Mouse (Mus musculus) naive thymus-derived CD4-positive, alpha-beta T cell, adult 5 months (primary cell): Measurements from ENCODE around the gene B230217C12Rik. TPM values are rescaled to one million over a fixed set of nuclear protein-coding genes. Genes with fewer than 3 reads are reported as not detected.

ENCODE experiments used
- polyA plus RNA-seq: library from polyadenylated mRNA; unstranded; fragments of 100-300 nt; shearing (Covaris generic); gene quantifications from one replicate; pipeline ENCODE4 v1.2.1, GENCODE M21; 2017

The B230217C12Rik gene
- polyA plus RNA-seq, result not detected

DNA sequence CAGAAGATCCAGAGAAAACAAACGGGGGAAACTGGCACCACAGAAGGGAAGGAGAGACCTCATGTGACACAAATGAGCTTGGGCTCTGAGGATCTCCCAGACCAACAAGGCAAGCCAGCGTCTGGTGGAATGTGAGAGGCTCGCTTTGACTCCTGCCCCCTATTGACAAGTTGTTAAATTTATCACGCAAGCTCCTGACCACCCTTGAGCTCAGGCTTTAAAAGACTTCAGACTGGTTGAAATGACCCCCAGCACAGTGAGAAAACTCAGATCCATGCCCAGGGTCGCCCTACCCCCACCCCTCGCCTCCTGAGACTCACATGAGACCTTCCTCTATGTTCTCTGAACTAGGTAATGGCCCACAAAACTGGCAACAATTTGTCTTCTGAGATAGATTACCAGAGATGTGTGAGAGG lies at the start of gene B230217C12Rik:
TSS of gene B230217C12Rik (plus strand) at position 242 of the 416 bp plus-strand sequence.

DNA sequence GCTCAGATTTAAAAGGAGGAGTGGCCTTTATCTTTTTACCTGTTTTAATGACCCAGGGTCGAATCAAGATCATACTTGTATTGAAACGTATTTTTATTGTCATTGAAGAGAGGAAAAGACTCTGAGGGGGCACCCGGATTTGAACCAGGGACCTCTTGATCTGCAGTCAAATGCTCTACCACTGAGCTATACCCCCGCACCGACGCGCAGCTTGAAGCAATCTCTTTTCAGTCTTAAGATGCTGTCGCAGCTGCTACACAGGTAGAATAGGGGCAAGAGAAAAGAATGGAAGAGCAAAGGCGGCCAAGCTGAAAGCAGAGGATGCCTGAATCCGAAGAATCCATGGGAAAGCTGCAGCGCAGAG lies 41.8 kb upstream of the B230217C12Rik start, which contains the start of gene Lasp1:
TSS of gene Lasp1 (plus strand) at position 219 of the 364 bp plus-strand sequence.

DNA sequence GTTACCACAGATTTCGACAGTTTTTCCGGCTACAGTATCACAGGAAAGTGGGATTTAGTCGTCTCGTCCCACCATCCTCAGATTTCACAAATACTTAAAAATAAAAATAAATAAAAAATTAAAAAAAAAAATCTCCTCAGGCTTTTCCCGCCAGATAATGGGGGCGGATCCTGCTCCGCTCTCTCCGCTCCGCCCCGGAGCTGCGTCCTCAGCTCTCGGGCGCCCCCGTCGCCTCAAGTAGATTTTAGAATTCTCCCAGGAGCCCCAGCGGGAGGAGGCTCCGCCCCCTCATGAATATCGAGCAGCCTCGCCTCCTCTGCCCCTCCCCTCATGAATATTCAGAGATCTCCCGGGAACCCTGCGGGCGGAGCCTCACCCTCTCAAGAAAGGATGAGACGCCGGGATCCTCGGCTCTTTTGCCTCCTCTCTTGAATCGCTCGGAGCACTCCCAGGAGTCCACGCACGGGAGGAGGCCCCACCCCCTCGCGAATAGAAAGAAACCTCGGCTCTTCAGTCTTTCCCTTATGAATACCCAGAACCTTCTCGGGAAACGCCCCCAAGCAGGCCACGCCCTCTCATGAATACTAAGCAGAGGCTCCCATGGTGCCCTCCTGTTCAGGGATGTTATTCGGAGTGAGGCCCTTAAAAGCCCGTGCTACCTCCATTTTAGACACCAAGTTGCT lies 43.5 kb downstream of the B230217C12Rik start, which contains the start of gene Fbxo47:
TSS of gene Fbxo47 (minus strand) at position 237 of the 683 bp plus-strand sequence.

Other genes starting within 250 kb of the B230217C12Rik start
- gene Epop, start 211.1 kb upstream of the B230217C12Rik start, polyA plus RNA-seq, result 18.3 TPM
- 6.5 TPM for gene Mllt6, start 177.4 kb upstream of the B230217C12Rik start, polyA plus RNA-seq
- gene Cisd3, start 155.0 kb upstream of the B230217C12Rik start, polyA plus RNA-seq, result 31.9 TPM
- 0.65 TPM for gene Pcgf2, start 140.3 kb upstream of the B230217C12Rik start, polyA plus RNA-seq
- gene Psmb3, start 137.4 kb upstream of the B230217C12Rik start, polyA plus RNA-seq, result 249 TPM
- 2.9 TPM for gene Pip4k2b, start 96.1 kb upstream of the B230217C12Rik start, polyA plus RNA-seq
- gene Cwc25, start 74.2 kb upstream of the B230217C12Rik start, polyA plus RNA-seq, result 38.7 TPM
- not detected for gene 1700001P01Rik, start 64.9 kb upstream of the B230217C12Rik start, polyA plus RNA-seq
- gene Rpl23, start 58.3 kb upstream of the B230217C12Rik start, polyA plus RNA-seq, result 591 TPM
- 126 TPM for gene Lasp1, start 41.8 kb upstream of the B230217C12Rik start, polyA plus RNA-seq
- 0.73 TPM for gene Fbxo47, start 43.4 kb downstream of the B230217C12Rik start, polyA plus RNA-seq
- 0.32 TPM for gene Plxdc1, start 145.7 kb downstream of the B230217C12Rik start, polyA plus RNA-seq
- gene Arl5c, start 155.4 kb downstream of the B230217C12Rik start, polyA plus RNA-seq, result 99.2 TPM
- gene Cacnb1, start 182.3 kb downstream of the B230217C12Rik start, polyA plus RNA-seq, result 18.1 TPM
- gene Rpl19, start 185.9 kb downstream of the B230217C12Rik start, polyA plus RNA-seq, result 2,102 TPM
- not detected for gene Stac2, start 212.7 kb downstream of the B230217C12Rik start, polyA plus RNA-seq